Mouse (Mus musculus) layer of hippocampus, postnatal 36 days (tissue): Measurements from ENCODE around the gene Cytip. TPM values are rescaled to one million over a fixed set of nuclear protein-coding genes. Genes with fewer than 3 reads are reported as not detected.
"Not testable (repeated sequence)": the region's sequence is repeated elsewhere in the genome, so short reads cannot be mapped to it uniquely, and the experiment has no call there.

ENCODE experiments used
- DNase-seq, 2 experiments: peaks; one replicate each; pipeline ENCODE4 v3.0.0; 2022
- total RNA-seq, 2 experiments: library from RNA; stranded (reverse); gene quantifications; 2 replicates each; pipeline ENCODE4 v1.2.3; 2021

The Cytip gene
- total RNA-seq, 2 experiments from 2014 or later, result 0.23 TPM; not detected in 1

- no peak for DNase-seq
Measured at GRCm38 (mm10) chr2:58161813-58162212, 33.5 kb downstream of the Cytip start.

- no peak for DNase-seq
Measured at GRCm38 (mm10) chr2:58160541-58161307, 34.6 kb downstream of the Cytip start.

GRCm38 (mm10) chr2:58159880-58160279 is 35.5 kb downstream of the Cytip start:
- DNase-seq, result no peak

- no peak for DNase-seq
Measured at GRCm38 (mm10) chr2:58159121-58159520, 36.2 kb downstream of the Cytip start.

GRCm38 (mm10) chr2:58158539-58158938 is 36.8 kb downstream of the Cytip start:
- no peak for DNase-seq

GRCm38 (mm10) chr2:58158107-58158506 is 37.2 kb downstream of the Cytip start:
- no peak for DNase-seq

GRCm38 (mm10) chr2:58157466-58157865 is 37.9 kb downstream of the Cytip start:
- no peak for DNase-seq

- no peak for DNase-seq
Measured at GRCm38 (mm10) chr2:58156495-58157392, 38.6 kb downstream of the Cytip start.

- DNase-seq, result no peak
Measured at GRCm38 (mm10) chr2:58156108-58156415, 39.3 kb downstream of the Cytip start.

- no peak for DNase-seq
Measured at GRCm38 (mm10) chr2:58155271-58156107, 39.8 kb downstream of the Cytip start.

GRCm38 (mm10) chr2:58154555-58154954 is 40.8 kb downstream of the Cytip start:
- DNase-seq, result no peak

GRCm38 (mm10) chr2:58153742-58154141 is 41.6 kb downstream of the Cytip start:
- no peak for DNase-seq

- no peak for DNase-seq
Measured at GRCm38 (mm10) chr2:58149983-58150405, 45.3 kb downstream of the Cytip start.

- DNase-seq, result no peak
Measured at GRCm38 (mm10) chr2:58146572-58146971, 48.8 kb downstream of the Cytip start.

- no peak for DNase-seq
Measured at GRCm38 (mm10) chr2:58140531-58140930, 54.8 kb downstream of the Cytip start.

GRCm38 (mm10) chr2:58138611-58139010 is 56.7 kb downstream of the Cytip start:
- no peak for DNase-seq

GRCm38 (mm10) chr2:58137676-58138075 is 57.7 kb downstream of the Cytip start:
- no peak for DNase-seq

GRCm38 (mm10) chr2:58136526-58136925 is 58.8 kb downstream of the Cytip start:
- no peak for DNase-seq

GRCm38 (mm10) chr2:58135061-58135463 is 60.3 kb downstream of the Cytip start:
- DNase-seq, result no peak

GRCm38 (mm10) chr2:58132597-58132996 is 62.7 kb downstream of the Cytip start:
- DNase-seq, result no peak

GRCm38 (mm10) chr2:58129903-58130302 is 65.4 kb downstream of the Cytip start:
- no peak for DNase-seq

GRCm38 (mm10) chr2:58111105-58111504 is 84.2 kb downstream of the Cytip start:
- no peak for DNase-seq

GRCm38 (mm10) chr2:58107887-58108286 is 87.4 kb downstream of the Cytip start:
- DNase-seq, result not testable (repeated sequence)
